Mouse (Mus musculus): ENCODE results near the gene Lcn9. TPM values are rescaled to one million over a fixed set of nuclear protein-coding genes. Genes with fewer than 3 reads are reported as not detected.

Lcn9 gene
- polyA plus RNA-seq, 1 experiment from 2014 or later, result not detected

DNA sequence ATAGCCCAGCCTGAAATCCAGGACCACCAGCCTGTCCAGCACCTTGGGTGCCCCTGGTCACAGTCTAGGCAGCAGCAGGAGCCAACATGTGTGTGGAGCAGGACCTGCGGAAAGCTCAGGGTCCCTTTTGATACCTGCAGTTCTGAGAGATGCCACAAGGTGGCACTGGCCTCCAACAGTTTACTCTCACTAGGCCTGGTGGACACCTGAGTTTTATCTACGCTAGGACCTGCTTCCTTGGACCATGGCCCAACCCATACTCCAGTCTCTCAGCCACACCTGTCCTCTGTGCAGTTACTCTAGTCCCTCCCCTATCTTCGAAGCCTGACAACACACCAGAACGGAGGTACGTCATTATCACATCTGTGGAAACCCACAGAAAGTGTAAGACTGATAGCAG lies 13.3 kb downstream of the Lcn9 start:
- Histone ChIP-seq H3K9me3 (ENCODE audit: control insufficient read depth, low read length) (no peaks in the 10 kb centered on the region), H3K9ac (ENCODE audit: low read depth, low read length) (no peak overlapping the region), H3K36me3 (ENCODE audit: control insufficient read depth, insufficient read depth, low read length) (no peaks in the 10 kb centered on the region), H3K27ac (ENCODE audit: low read depth, low read length) (no peak overlapping the region), H3K4me3 (ENCODE audit: low read length) (no peak overlapping the region), H3K4me2 (replicated peaks; ENCODE audit: low read depth, low read length) (no peak overlapping the region), H3K27me3 (ENCODE audit: control insufficient read depth, insufficient read depth, low read length) (no peaks in the 10 kb centered on the region), H3K4me1 (ENCODE audit: control insufficient read depth, insufficient read depth, low read length) (no peaks in the 10 kb centered on the region)
- peak; percentile 43 for ATAC-seq (ENCODE audit: low FRiP score, low TSS enrichment)
- 52% methylated on average over 5 of the region's 5 CpGs for WGBS

DNA sequence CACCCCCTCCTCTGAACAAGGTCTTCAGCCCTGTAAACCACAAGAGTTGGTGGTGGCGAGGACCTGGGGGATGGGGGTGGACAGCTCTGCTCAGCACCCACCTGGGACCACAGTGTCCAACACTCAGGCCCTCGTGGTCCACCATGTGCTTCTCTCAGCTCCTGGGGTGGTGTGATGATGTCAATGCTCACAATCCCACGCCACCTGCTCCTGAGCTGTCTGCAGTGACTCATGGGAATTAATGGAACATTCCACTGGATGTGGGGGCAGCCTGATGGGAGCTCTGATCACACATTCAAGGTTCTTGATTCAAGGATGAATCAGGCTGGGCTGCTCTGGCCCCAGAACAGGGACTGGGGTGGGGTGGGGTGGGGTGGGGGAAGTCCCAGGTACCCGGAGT lies 19.2 kb downstream of the Lcn9 start:
- Histone ChIP-seq H3K9ac (ENCODE audit: low read depth, low read length) (no peak overlapping the region), H3K27ac (ENCODE audit: low read depth, low read length) (no peak overlapping the region), H3K4me3 (ENCODE audit: low read length) (no peak overlapping the region), H3K27me3 (ENCODE audit: control insufficient read depth, insufficient read depth, low read length) (no peaks in the 10 kb centered on the region), H3K9me3 (ENCODE audit: control insufficient read depth, low read length) (no peaks in the 10 kb centered on the region), H3K36me3 (ENCODE audit: control insufficient read depth, insufficient read depth, low read length) (no peaks in the 10 kb centered on the region), H3K4me1 (ENCODE audit: control insufficient read depth, insufficient read depth, low read length) (no peaks in the 10 kb centered on the region), H3K4me2 (replicated peaks; ENCODE audit: low read depth, low read length) (no peak overlapping the region)
- ATAC-seq (ENCODE audit: low FRiP score, low TSS enrichment), result no peak
- 76% methylated on average over 4 of the region's 4 CpGs for WGBS

DNA sequence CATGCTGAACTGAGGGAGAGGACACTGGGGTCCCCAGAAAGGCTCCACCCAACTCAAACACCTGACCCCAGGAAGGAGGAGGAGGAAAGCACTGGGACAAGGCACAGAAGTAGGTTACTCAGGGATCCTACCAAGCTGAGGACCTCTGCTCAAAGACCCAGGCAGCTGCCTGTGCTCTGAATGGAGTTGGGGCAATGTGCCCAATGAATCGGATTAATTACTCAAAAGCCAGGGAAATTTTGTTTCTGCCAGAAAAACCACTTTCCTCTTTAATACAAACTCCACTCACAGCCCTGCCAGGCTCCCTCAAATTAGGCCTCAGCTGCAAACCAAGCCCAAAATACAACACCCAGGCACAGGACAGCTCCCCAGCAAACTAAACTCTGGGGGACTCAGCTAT lies 19.8 kb downstream of the Lcn9 start:
- WGBS, result 82% methylated on average over 1 of the region's 1 CpGs
- Histone ChIP-seq H3K4me2 (replicated peaks; ENCODE audit: low read depth, low read length) (no peak overlapping the region), H3K4me3 (ENCODE audit: low read length) (no peak overlapping the region), H3K36me3 (ENCODE audit: control insufficient read depth, insufficient read depth, low read length) (no peaks in the 10 kb centered on the region), H3K27ac (ENCODE audit: low read depth, low read length) (no peak overlapping the region), H3K27me3 (ENCODE audit: control insufficient read depth, insufficient read depth, low read length) (no peaks in the 10 kb centered on the region), H3K9me3 (ENCODE audit: control insufficient read depth, low read length) (no peaks in the 10 kb centered on the region), H3K9ac (ENCODE audit: low read depth, low read length) (no peak overlapping the region), H3K4me1 (ENCODE audit: control insufficient read depth, insufficient read depth, low read length) (no peaks in the 10 kb centered on the region)
- ATAC-seq (ENCODE audit: low FRiP score, low TSS enrichment), result no peak

DNA sequence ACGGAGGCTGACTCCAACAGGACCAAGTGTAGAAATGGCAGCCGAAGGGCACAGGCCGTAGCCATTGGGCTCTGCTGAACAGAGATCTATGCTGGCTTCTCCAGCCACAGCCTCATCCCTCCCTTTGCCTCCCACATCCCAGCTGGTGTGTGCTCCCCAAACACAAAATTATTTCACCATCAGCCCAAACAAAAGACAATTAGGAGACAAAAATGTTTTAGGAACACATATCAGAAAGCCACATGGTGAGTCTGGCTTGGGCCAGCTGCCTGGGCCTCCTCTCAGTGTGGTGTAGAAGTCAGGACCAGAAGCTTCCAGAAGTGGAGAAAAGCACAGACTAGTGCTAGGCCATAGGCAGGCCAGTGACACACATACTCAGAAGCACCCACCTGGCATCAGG lies 21.1 kb downstream of the Lcn9 start:
- H3K9ac ChIP-seq (ENCODE audit: low read depth, low read length), result no peak overlapping the region
- H3K4me1 ChIP-seq (ENCODE audit: control insufficient read depth, insufficient read depth, low read length), result no peaks in the 10 kb centered on the region
- 73% methylated on average over 3 of the region's 3 CpGs for WGBS
- no peak overlapping the region for H3K4me2 ChIP-seq (replicated peaks; ENCODE audit: low read depth, low read length)
- no peak for ATAC-seq (ENCODE audit: low FRiP score, low TSS enrichment)
- no peak overlapping the region for H3K4me3 ChIP-seq (ENCODE audit: low read length)
- no peaks in the 10 kb centered on the region for H3K36me3 ChIP-seq (ENCODE audit: control insufficient read depth, insufficient read depth, low read length)
- H3K27ac ChIP-seq (ENCODE audit: low read depth, low read length), result no peak overlapping the region
- no peaks in the 10 kb centered on the region for H3K27me3 ChIP-seq (ENCODE audit: control insufficient read depth, insufficient read depth, low read length)
- no peaks in the 10 kb centered on the region for H3K9me3 ChIP-seq (ENCODE audit: control insufficient read depth, low read length)

DNA sequence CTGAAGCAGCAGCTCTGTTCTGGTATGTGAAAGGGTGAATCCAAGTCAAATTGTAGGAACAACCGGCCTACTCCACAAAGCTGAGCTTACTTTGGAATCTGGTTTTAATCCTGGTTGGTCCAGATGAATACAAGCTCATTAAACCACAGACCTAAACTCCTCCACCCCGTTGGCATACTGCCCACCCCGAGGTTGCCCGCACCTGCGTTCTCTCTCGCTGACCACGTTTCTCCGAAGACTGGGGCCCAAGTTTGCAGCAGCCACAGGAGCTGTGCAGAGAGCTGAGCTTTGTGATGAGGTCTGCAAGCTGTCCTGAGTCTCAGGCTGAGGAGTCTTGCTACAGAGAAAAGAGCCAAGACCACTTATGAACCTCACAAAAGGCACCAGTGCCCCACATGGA lies 23.6 kb downstream of the Lcn9 start:
- H3K4me3 ChIP-seq (ENCODE audit: low read length), result no peak overlapping the region
- H3K9ac ChIP-seq (ENCODE audit: low read depth, low read length), result no peak overlapping the region
- no peaks in the 10 kb centered on the region for H3K27me3 ChIP-seq (ENCODE audit: control insufficient read depth, insufficient read depth, low read length)
- H3K36me3 ChIP-seq (ENCODE audit: control insufficient read depth, insufficient read depth, low read length), result no peaks in the 10 kb centered on the region
- no peaks in the 10 kb centered on the region for H3K4me1 ChIP-seq (ENCODE audit: control insufficient read depth, insufficient read depth, low read length)
- ATAC-seq (ENCODE audit: low FRiP score, low TSS enrichment), result no peak
- H3K27ac ChIP-seq (ENCODE audit: low read depth, low read length), result no peak overlapping the region
- no peak overlapping the region for H3K4me2 ChIP-seq (replicated peaks; ENCODE audit: low read depth, low read length)
- H3K9me3 ChIP-seq (ENCODE audit: control insufficient read depth, low read length), result no peaks in the 10 kb centered on the region
- 86% methylated on average over 8 of the region's 8 CpGs for WGBS

DNA sequence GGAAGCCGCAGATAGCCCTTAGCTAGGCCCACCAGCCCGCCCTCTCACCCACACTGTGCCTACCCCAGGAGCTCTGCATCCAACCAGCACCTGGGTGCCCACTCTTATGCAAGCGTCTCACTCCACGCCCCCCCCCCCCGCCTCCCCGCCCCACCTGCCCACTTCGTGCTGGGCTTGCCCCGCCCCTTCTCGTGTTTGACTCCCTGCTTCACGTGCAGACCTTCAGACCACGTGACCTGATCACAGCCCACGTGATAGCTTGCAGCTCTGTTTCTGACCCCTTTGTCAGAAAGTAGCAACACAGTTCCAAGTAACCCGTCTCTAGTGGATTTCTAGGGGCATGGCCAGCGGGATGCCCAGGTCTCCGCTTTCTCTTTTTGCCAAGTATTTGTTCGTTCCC lies 24.3 kb downstream of the Lcn9 start, which contains the start of gene Sohlh1:
Gene Sohlh1 (minus strand): TSS at position 23 of the 400 bp plus-strand sequence.
- H3K27me3 ChIP-seq (ENCODE audit: control insufficient read depth, insufficient read depth, low read length), result no peaks in the 10 kb centered on the region
- H3K9me3 ChIP-seq (ENCODE audit: control insufficient read depth, low read length), result no peaks in the 10 kb centered on the region
- H3K4me2 ChIP-seq (replicated peaks; ENCODE audit: low read depth, low read length), result no peak within 1 kb of the TSS
- no peak for ATAC-seq (ENCODE audit: low FRiP score, low TSS enrichment)
- H3K4me3 ChIP-seq (ENCODE audit: low read length), result no peak within 1 kb of the TSS
- no peaks in the 10 kb centered on the region for H3K4me1 ChIP-seq (ENCODE audit: control insufficient read depth, insufficient read depth, low read length)
- H3K27ac ChIP-seq (ENCODE audit: low read depth, low read length), result no peak within 1 kb of the TSS
- no peaks in the 10 kb centered on the region for H3K36me3 ChIP-seq (ENCODE audit: control insufficient read depth, insufficient read depth, low read length)
- WGBS, result 80% methylated on average over 16 of the region's 16 CpGs
- no peak within 1 kb of the TSS for H3K9ac ChIP-seq (ENCODE audit: low read depth, low read length)

DNA sequence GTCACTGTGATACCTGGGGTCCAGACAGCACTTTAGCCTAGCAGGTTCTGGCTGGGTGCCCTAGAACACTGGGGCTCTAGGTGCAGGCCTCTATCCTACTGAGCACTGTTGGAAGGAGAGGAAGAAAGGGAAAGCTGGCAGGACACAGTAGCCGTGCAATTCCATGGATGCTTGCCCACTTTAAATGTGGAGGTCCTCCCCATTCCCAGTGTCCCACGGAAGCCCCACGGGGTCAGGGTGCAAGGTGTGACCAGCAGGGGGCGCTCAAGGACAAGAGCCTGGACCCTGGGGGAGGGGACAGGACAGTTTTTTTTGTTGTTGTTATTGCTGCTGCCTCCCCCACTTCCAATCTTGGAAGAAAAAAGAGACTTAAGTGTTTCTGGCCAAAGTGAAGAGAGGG lies 27.4 kb downstream of the Lcn9 start:
- no peak overlapping the region for H3K27ac ChIP-seq (ENCODE audit: low read depth, low read length)
- no peaks in the 10 kb centered on the region for H3K4me1 ChIP-seq (ENCODE audit: control insufficient read depth, insufficient read depth, low read length)
- 0 out of 2 replicates have a peak, but pooled peaks have one; percentile 24 for ATAC-seq (ENCODE audit: low FRiP score, low TSS enrichment)
- H3K4me3 ChIP-seq (ENCODE audit: low read length), result no peak overlapping the region
- H3K4me2 ChIP-seq (replicated peaks; ENCODE audit: low read depth, low read length), result no peak overlapping the region
- WGBS, result 15% methylated on average over 4 of the region's 4 CpGs
- no peaks in the 10 kb centered on the region for H3K36me3 ChIP-seq (ENCODE audit: control insufficient read depth, insufficient read depth, low read length)
- no peaks in the 10 kb centered on the region for H3K27me3 ChIP-seq (ENCODE audit: control insufficient read depth, insufficient read depth, low read length)
- no peaks in the 10 kb centered on the region for H3K9me3 ChIP-seq (ENCODE audit: control insufficient read depth, low read length)
- no peak overlapping the region for H3K9ac ChIP-seq (ENCODE audit: low read depth, low read length)

DNA sequence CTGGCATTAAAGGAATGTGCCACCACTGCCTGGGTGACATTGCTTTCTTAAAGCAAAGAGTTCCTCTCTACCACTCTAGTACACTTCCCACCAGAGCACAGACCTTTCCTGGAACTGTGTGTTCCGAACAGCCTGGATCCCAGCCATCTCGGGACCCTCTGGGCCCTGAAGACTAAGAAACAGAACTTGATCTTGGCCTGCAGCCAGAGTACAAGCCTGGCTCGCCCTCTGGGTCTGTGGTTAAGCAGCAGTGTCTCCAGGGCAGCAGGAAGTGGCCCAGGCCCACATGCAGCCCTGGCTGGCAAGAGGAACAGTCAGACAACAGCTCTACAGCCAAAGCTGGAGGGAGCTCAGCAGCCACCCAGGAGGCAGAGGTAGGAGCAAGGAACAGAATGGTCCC lies 29.7 kb downstream of the Lcn9 start:
- Histone ChIP-seq H3K4me1 (ENCODE audit: control insufficient read depth, insufficient read depth, low read length) (no peaks in the 10 kb centered on the region), H3K27ac (ENCODE audit: low read depth, low read length) (no peak overlapping the region), H3K9me3 (ENCODE audit: control insufficient read depth, low read length) (no peaks in the 10 kb centered on the region), H3K9ac (ENCODE audit: low read depth, low read length) (no peak overlapping the region), H3K4me3 (ENCODE audit: low read length) (no peak overlapping the region), H3K4me2 (replicated peaks; ENCODE audit: low read depth, low read length) (no peak overlapping the region), H3K27me3 (ENCODE audit: control insufficient read depth, insufficient read depth, low read length) (no peaks in the 10 kb centered on the region), H3K36me3 (ENCODE audit: control insufficient read depth, insufficient read depth, low read length) (no peaks in the 10 kb centered on the region)
- WGBS, result 51% methylated on average over 3 of the region's 3 CpGs
- no peak for ATAC-seq (ENCODE audit: low FRiP score, low TSS enrichment)

DNA sequence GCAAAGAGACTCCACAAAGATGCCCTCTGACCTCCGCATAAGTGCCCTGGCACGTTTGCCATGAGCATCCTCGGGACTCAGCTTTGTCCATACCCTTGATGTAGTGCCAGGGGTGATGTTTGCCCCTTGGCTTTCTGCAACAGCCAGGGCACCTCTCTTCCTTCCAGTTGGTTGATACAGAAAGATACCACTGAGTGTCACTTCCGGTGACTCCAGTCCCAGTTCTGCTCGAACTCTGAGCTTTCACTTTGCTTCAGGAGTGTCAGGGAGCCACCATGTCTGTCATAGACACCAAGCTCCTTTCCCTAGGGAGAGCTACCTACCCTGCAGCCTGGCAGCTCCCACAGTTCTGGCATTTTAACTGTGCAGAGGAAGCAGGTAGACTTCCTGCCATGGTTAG lies 31.0 kb downstream of the Lcn9 start:
- no peaks in the 10 kb centered on the region for H3K4me1 ChIP-seq (ENCODE audit: control insufficient read depth, insufficient read depth, low read length)
- WGBS, result 83% methylated on average over 5 of the region's 5 CpGs
- no peaks in the 10 kb centered on the region for H3K9me3 ChIP-seq (ENCODE audit: control insufficient read depth, low read length)
- H3K9ac ChIP-seq (ENCODE audit: low read depth, low read length), result no peak overlapping the region
- H3K27ac ChIP-seq (ENCODE audit: low read depth, low read length), result no peak overlapping the region
- ATAC-seq (ENCODE audit: low FRiP score, low TSS enrichment), result no peak
- H3K27me3 ChIP-seq (ENCODE audit: control insufficient read depth, insufficient read depth, low read length), result no peaks in the 10 kb centered on the region
- H3K36me3 ChIP-seq (ENCODE audit: control insufficient read depth, insufficient read depth, low read length), result no peaks in the 10 kb centered on the region
- H3K4me2 ChIP-seq (replicated peaks; ENCODE audit: low read depth, low read length), result no peak overlapping the region
- no peak overlapping the region for H3K4me3 ChIP-seq (ENCODE audit: low read length)

DNA sequence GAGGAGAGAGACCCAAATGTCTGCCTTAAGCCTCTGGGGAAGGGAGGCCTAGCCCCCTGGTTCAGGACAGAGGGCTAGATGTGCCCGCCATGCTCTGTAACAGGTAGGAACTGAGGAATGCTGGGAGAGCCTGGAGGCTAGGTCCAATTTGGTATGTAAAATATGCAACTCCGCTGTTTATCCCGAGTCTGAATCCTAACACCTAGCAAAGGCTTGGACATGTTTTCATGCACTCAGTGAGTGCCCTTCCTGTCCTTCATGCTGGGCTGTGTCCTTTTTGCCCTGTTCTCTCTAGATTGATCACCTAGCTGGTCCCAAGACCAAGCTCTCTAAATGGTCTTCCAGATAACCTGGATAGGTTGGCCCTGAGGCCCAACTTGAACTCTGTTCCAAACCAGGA lies 36.9 kb downstream of the Lcn9 start:
- WGBS, result 77% methylated on average over 3 of the region's 3 CpGs
- H3K9ac ChIP-seq (ENCODE audit: low read depth, low read length), result no peak overlapping the region

More for the DNA sequence above, 36.9 kb downstream of the Lcn9 start:
- no peak overlapping the region for H3K4me2 ChIP-seq (replicated peaks; ENCODE audit: low read depth, low read length)
- H3K4me3 ChIP-seq (ENCODE audit: low read length), result no peak overlapping the region
- no peak for ATAC-seq (ENCODE audit: low FRiP score, low TSS enrichment)
- no peaks in the 10 kb centered on the region for H3K9me3 ChIP-seq (ENCODE audit: control insufficient read depth, low read length)
- peaks cover 9% of the 10 kb centered on the region for H3K4me1 ChIP-seq (ENCODE audit: control insufficient read depth, insufficient read depth, low read length)
- H3K27ac ChIP-seq (ENCODE audit: low read depth, low read length), result no peak overlapping the region
- no peaks in the 10 kb centered on the region for H3K36me3 ChIP-seq (ENCODE audit: control insufficient read depth, insufficient read depth, low read length)
- H3K27me3 ChIP-seq (ENCODE audit: control insufficient read depth, insufficient read depth, low read length), result peaks cover 9% of the 10 kb centered on the region
